Mouse (Mus musculus): ENCODE results near the gene Ccr8.

GRCm38 (mm10) chr9:120120503-120120902 is 28.6 kb downstream of the Ccr8 start:
- TF ChIP-seq CTCF (IDR thresholded peaks at IDR 0.05) (no peak), EP300 (IDR thresholded peaks at IDR 0.05) (no peak)

Measured in lung, postnatal 0 days (tissue).